Mouse (Mus musculus) liver, postnatal 0 days (tissue): ENCODE data around the gene Slc25a12. TPM values are rescaled to one million over a fixed set of nuclear protein-coding genes. Genes with fewer than 3 reads are reported as not detected.
"Not testable (repeated sequence)": the region's sequence is repeated elsewhere in the genome, so short reads cannot be mapped to it uniquely, and the experiment has no call there.

Experiments
- ATAC-seq: fragments of 200-750 bp; cut with Nextera tagmentation; 2 replicates; pipeline ENCODE4 v1.8.0; 2017; ENCODE audit warnings: mild to moderate bottlenecking, moderate library complexity
- DNase-seq: peaks from one replicate; pipeline ENCODE4 v3.0.0-alpha.2; 2016
- H3K27ac ChIP-seq: fragments of 300-500 bp; sonication (generic); 2 replicates; pipeline ENCODE4 v1.5.1; 2014; ENCODE audit warnings: antibody characterized with exemption, moderate library complexity, mild to moderate bottlenecking, low read depth
- H3K27me3 ChIP-seq: fragments of 300-500 bp; sonication (generic); 2 replicates; pipeline ENCODE4 v1.6.1; 2014; ENCODE audit warnings: low read length, control low read depth, mixed read lengths; ENCODE audit not compliant: insufficient read depth
- H3K36me3 ChIP-seq: fragments of 300-500 bp; sonication (generic); replicated peaks from 2 replicates; pipeline ENCODE4 v1.6.1; 2014; ENCODE audit warnings: mild to moderate bottlenecking, control low read depth, low read length, moderate library complexity, mixed read lengths; ENCODE audit not compliant: insufficient read depth
- H3K4me1 ChIP-seq: fragments of 300-500 bp; sonication (generic); 2 replicates; pipeline ENCODE4 v1.6.1; 2014; ENCODE audit warnings: antibody characterized with exemption, mild to moderate bottlenecking, control low read depth; ENCODE audit not compliant: insufficient read depth
- H3K4me2 ChIP-seq: fragments of 300-500 bp; sonication (generic); 2 replicates; pipeline ENCODE4 v1.6.1; 2014; ENCODE audit warnings: low read depth, mild to moderate bottlenecking, low read length, moderate library complexity, mixed read lengths
- H3K4me3 ChIP-seq: fragments of 300-500 bp; sonication (generic); 2 replicates; pipeline ENCODE4 v1.5.1; 2014; ENCODE audit warnings: low read depth, low read length
- H3K9ac ChIP-seq: fragments of 300-500 bp; sonication (generic); replicated peaks from 2 replicates; pipeline ENCODE4 v1.6.1; 2014; ENCODE audit warnings: mild to moderate bottlenecking, moderate library complexity
- H3K9me3 ChIP-seq: fragments of 300-500 bp; sonication (generic); 2 replicates; pipeline ENCODE4 v1.6.1; 2016; ENCODE audit warnings: mild to moderate bottlenecking, control low read depth, low read length, mixed read lengths
- CTCF ChIP-seq: sonication (generic); IDR thresholded peaks from 2 replicates; pipeline ENCODE4 v1.5.1; 2016; ENCODE audit warnings: antibody characterized with exemption, low read depth
- EP300 ChIP-seq: IDR thresholded peaks from 2 replicates; pipeline ENCODE4 v1.6.1; 2016; ENCODE audit warnings: antibody characterized with exemption, low read depth, mild to moderate bottlenecking
- WGBS: fragments of 180-500 bp; shearing (Covaris S2); extraction: QIAGEN DNeasy Blood & Tissue Kit; methylation state at CpG from one replicate; pipeline ENCODE4 v1.1.7; 2014; ENCODE audit not compliant: insufficient replicate concordance; 5-methylcytosine and 5-hydroxymethylcytosine counted together
- polyA plus RNA-seq: library from polyadenylated mRNA; unstranded; fragments of >200 nt; fragmentation: Nextera tagmentation; extraction: Ambion mirVana; gene quantifications from 2 replicates; pipeline ENCODE4 v1.2.1, GENCODE M21; 2015

The Slc25a12 gene
- polyA plus RNA-seq, 1 experiment from 2014 or later, result 21.0 TPM

DNA sequence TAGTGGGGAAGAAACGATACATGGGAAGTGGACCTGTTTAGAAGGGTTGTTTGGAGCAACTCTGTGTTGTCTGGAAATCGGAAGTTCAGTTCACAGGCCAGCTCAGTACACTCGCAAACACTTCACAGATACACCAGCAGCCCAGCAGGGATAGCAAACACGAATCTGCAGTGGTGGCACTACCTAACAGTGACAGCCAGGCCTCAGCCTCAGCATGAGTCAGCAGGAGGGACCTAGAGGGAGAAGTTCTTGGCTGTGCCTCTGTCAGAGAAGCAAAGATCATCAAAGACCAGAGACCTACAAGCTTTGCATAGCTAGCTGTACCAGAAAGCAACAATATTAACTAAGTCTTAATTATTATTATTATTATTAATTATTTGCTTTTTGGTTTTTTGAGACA lies 14.4 kb upstream of the Slc25a12 start:
- no peak overlapping the region for H3K4me3 ChIP-seq
- H3K9me3 ChIP-seq, result no peaks in the 10 kb centered on the region
- DNase-seq (no peak), ATAC-seq (no peak)
- no peak overlapping the region for H3K9ac ChIP-seq
- WGBS, result 53% methylated on average over 4 of the region's 4 CpGs
- no peak for TF ChIP-seq CTCF
- TF ChIP-seq EP300, result no peak
- H3K27me3 ChIP-seq, result no peaks in the 10 kb centered on the region
- H3K36me3 ChIP-seq, result no peaks in the 10 kb centered on the region
- no peak overlapping the region for H3K27ac ChIP-seq
- no peak overlapping the region for H3K4me2 ChIP-seq
- no peaks in the 10 kb centered on the region for H3K4me1 ChIP-seq

DNA sequence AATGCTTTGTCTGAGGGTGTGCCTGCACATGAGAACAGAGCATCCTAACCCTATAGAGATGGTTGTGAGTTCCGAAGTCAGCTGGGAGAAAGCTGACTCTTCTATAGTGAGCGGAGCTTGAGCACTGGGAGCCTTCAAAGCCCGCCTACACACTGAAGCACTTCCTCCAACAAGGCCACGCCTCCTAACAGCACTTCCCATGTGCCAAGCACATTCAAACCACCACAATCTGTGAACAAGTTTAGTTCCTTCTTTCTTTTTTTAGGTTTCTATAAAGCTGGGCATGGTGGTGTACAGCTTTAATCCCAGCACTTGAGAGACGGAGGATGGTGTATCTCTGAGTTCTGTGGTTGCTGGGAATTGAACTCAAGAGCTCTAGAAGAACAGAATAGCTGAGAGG lies 9.9 kb upstream of the Slc25a12 start:
- no peaks in the 10 kb centered on the region for H3K9me3 ChIP-seq
- H3K4me3 ChIP-seq, result no peak overlapping the region
- no peak overlapping the region for H3K4me2 ChIP-seq
- no peak overlapping the region for H3K9ac ChIP-seq
- H3K4me1 ChIP-seq, result peaks cover 8% of the 10 kb centered on the region; the same call in 1 of the 2 replicates
- DNase-seq, result no peak
- ATAC-seq, result no peak
- H3K36me3 ChIP-seq, result no peaks in the 10 kb centered on the region
- 69% methylated on average over 5 of the region's 5 CpGs for WGBS
- H3K27me3 ChIP-seq, result no peaks in the 10 kb centered on the region
- H3K27ac ChIP-seq, result no peak overlapping the region
- TF ChIP-seq EP300 (no peak), CTCF (no peak)

DNA sequence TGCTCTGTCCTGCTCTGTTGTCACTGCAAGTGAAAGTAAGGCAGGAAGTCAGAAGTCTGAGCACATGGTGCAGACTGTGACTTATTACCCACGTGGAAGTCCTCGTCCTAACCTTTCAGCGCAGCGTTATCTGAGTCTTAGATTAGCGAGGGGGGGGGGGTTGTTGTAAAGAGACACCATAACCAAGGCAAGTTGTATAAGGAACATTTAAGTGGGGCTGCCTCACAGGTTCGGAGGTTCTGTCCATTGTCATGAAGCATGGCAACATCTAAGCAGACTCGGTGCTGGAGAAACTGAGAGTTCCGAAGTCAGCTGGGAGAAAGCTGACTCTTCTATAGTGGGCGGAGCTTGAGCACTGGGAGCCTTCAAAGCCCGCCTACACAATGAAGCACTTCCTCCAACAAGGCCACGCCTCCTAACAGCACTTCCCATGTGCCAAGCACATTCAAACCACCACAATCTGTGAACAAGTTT lies 8.9 kb upstream of the Slc25a12 start:
- Histone ChIP-seq H3K27ac (no peak overlapping the region), H3K4me2 (peak overlapping the region; percentile 50), H3K4me3 (no peak overlapping the region), H3K9me3 (no peaks in the 10 kb centered on the region), H3K27me3 (no peaks in the 10 kb centered on the region), H3K36me3 (no peaks in the 10 kb centered on the region), H3K4me1 (peaks cover 8% of the 10 kb centered on the region; the same call in 1 of the 2 replicates), H3K9ac (no peak overlapping the region)
- no peak for DNase-seq
- TF ChIP-seq CTCF (no peak), EP300 (no peak)
- ATAC-seq, result peak; percentile 59
- 51% methylated on average over 11 of the region's 11 CpGs for WGBS

DNA sequence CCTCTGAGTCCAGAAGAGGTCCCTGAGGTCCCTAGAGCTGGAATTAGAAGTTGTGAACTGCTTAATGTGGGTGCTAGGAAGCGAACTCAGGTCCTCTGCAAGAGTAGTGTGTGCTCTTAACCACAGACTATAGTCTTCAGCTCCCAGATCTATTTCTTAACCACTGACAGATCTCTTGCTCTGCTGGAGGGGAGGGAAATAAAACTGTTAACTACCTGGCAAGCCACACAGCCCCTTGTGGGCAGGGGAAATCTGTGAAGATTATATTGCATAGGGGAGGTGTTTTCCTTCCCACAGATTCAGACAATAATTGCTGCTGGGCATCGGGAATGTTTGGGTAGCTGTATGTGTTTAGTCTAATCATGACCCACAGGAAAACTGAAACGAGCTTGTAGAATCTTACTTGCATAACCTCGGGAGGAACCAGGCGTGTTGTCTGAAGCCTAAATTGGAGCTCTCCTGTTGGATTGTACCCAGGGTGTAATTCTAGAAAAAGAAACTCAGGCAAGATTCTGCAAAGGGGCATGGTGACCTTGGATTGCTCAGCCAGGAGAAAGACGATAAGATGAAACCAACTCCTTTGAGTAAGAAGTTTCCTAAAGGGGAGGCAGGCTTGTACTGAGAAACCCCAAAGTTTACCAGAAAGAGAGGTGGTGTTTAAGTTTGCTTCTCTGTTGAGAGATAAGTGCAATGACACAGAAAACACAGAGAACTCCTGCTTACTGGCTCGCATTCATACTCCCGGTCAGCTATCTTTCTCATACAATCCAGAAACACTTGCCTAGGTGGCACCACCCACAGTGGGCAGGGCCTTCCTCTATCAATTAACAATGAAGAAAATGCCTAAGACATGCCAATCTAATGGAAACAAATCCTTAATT lies 7.0 kb upstream of the Slc25a12 start:
- Histone ChIP-seq H3K4me2 (peak overlapping the region; percentile 41), H3K9ac (no peak overlapping the region), H3K27ac (no peak overlapping the region), H3K36me3 (no peaks in the 10 kb centered on the region), H3K9me3 (no peaks in the 10 kb centered on the region), H3K4me1 (peaks cover 8% of the 10 kb centered on the region; the same call in 1 of the 2 replicates), H3K4me3 (no peak overlapping the region), H3K27me3 (no peaks in the 10 kb centered on the region)
- ATAC-seq, result 0 out of 2 replicates have a peak, but pooled peaks have one; percentile 17
- WGBS, result 49% methylated on average over 8 of the region's 8 CpGs
- no peak for DNase-seq
- no peak for TF ChIP-seq CTCF
- no peak for TF ChIP-seq EP300

DNA sequence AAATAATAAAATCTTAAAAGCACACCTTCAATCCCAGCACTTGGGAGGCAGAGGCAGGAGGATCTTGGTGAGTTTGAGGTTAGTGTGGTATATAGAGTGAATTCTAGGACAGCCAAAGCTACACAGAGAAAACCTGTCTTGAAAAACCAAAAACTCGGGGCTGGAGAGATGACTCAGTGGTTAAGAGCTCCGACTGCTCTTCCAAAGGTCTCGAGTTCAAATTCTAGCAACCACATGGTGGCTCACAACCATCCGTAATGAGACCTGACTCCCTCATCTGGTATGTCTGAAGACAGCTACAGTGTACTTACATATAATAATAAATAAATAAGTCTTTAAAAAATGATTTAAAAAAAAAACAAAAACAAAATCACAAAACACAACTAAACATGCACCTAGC lies 4.7 kb upstream of the Slc25a12 start:
- 83% methylated on average over 4 of the region's 4 CpGs for WGBS
- not testable (repeated sequence) for H3K36me3 ChIP-seq, H3K9me3 ChIP-seq, ATAC-seq, DNase-seq, H3K4me3 ChIP-seq, H3K4me2 ChIP-seq, H3K9ac ChIP-seq, H3K27me3 ChIP-seq, H3K27ac ChIP-seq
- H3K4me1 ChIP-seq, result peaks cover 13% of the 10 kb centered on the region; the same call in 1 of the 2 replicates

DNA sequence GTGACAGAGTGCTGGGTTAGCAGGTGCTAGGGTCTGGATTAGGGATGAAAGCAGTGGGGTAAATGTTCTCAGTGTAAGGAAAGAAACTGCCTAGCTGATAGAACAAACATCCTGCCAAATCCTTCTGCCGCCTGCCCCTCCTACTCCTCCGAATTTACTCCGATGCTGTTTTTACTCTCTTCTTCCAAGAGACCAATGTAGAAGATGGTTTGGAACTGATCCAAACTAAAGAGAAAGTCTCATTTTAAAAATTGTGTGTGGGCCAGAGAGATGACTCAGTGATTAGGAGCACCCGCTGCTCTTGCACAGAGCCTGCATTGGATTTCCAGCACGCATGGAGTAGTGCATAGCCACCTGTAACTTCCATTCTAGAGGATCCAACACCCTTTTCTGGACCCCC lies 4.2 kb upstream of the Slc25a12 start:
- TF ChIP-seq CTCF, result no peak
- no peak for TF ChIP-seq EP300
- Histone ChIP-seq H3K9ac (no peak overlapping the region), H3K36me3 (no peaks in the 10 kb centered on the region), H3K4me3 (no peak overlapping the region), H3K9me3 (no peaks in the 10 kb centered on the region), H3K27me3 (no peaks in the 10 kb centered on the region), H3K27ac (no peak overlapping the region), H3K4me1 (peaks cover 13% of the 10 kb centered on the region; the same call in 1 of the 2 replicates), H3K4me2 (no peak overlapping the region)
- DNase-seq (no peak), ATAC-seq (no peak)
- WGBS, result 76% methylated on average over 5 of the region's 5 CpGs
